Mouse (Mus musculus) lung, embryonic 14.5 days (tissue): Measurements from ENCODE around the gene Gypa. TPM values are rescaled to one million over a fixed set of nuclear protein-coding genes. Genes with fewer than 3 reads are reported as not detected.
A peak's percentile ranks its signal among the peaks of the same experiment; 100 is the strongest.

ENCODE experiments used
- ATAC-seq: fragments of 200-750 bp; cut with Nextera tagmentation; 2 replicates; pipeline ENCODE4 v1.8.0; 2017; ENCODE audit warnings: mild to moderate bottlenecking, moderate TSS enrichment, moderate library complexity; ENCODE audit not compliant: insufficient read depth
- DNase-seq: peaks from one replicate; pipeline ENCODE4 v3.0.0-alpha.2; 2015
- H3K27ac ChIP-seq: fragments of 300-500 bp; sonication (generic); 2 replicates; pipeline ENCODE4 v1.5.1; 2014; ENCODE audit warnings: low read depth, mild to moderate bottlenecking, moderate library complexity
- H3K27me3 ChIP-seq: fragments of 300-500 bp; sonication (generic); 2 replicates; pipeline ENCODE4 v1.6.1; 2014; ENCODE audit warnings: low read length, control low read depth; ENCODE audit not compliant: insufficient read depth
- H3K36me3 ChIP-seq: fragments of 300-500 bp; sonication (generic); 2 replicates; pipeline ENCODE4 v1.6.1; 2014; ENCODE audit warnings: control low read depth; ENCODE audit not compliant: insufficient read depth
- H3K4me1 ChIP-seq: fragments of 300-500 bp; sonication (generic); 2 replicates; pipeline ENCODE4 v1.6.1; 2014; ENCODE audit warnings: antibody characterized with exemption, control low read depth; ENCODE audit not compliant: insufficient read depth
- H3K4me2 ChIP-seq: fragments of 300-500 bp; sonication (generic); 2 replicates; pipeline ENCODE4 v1.6.1; 2014; ENCODE audit warnings: mild to moderate bottlenecking
- H3K4me3 ChIP-seq: fragments of 300-500 bp; sonication (generic); 2 replicates; pipeline ENCODE4 v1.5.1; 2014; ENCODE audit warnings: low read depth, low read length
- H3K9ac ChIP-seq: fragments of 300-500 bp; sonication (generic); 2 replicates; pipeline ENCODE4 v1.6.1; 2014
- H3K9me3 ChIP-seq: fragments of 300-500 bp; sonication (generic); 2 replicates; pipeline ENCODE4 v1.6.1; 2016; ENCODE audit warnings: low read depth, low read length, control low read depth
- CTCF ChIP-seq: IDR thresholded peaks from 2 replicates; pipeline ENCODE4 v1.5.1; 2016; ENCODE audit warnings: antibody characterized with exemption, low read depth
- WGBS: fragments of 180-500 bp; shearing (Covaris S2); extraction: QIAGEN DNeasy Blood & Tissue Kit; methylation state at CpG from one replicate; pipeline ENCODE4 v1.1.7; 2014; 5-methylcytosine and 5-hydroxymethylcytosine counted together
- polyA plus RNA-seq: library from polyadenylated mRNA; unstranded; fragments of >200 nt; fragmentation: Nextera tagmentation; extraction: Ambion mirVana; gene quantifications from 2 replicates; pipeline ENCODE4 v1.2.1, GENCODE M21; 2014

Gypa gene
- polyA plus RNA-seq, 1 experiment from 2014 or later, result 6.3 TPM

GRCm38 (mm10) chr8:80478156-80478555, 15.4 kb upstream of the Gypa start:
- no peak overlapping the region for H3K9ac ChIP-seq
- ATAC-seq (no peak), DNase-seq (no peak)
- no peaks in the 10 kb centered on the region; the same call in 1 of the 2 replicates for H3K4me1 ChIP-seq
- no peak overlapping the region for H3K27ac ChIP-seq
- no peak for TF ChIP-seq CTCF
- H3K4me3 ChIP-seq, result no peak overlapping the region
- H3K4me2 ChIP-seq, result no peak overlapping the region
- H3K27me3 ChIP-seq, result no peaks in the 10 kb centered on the region
- 73% methylated on average over 5 of the region's 5 CpGs for WGBS
- H3K36me3 ChIP-seq, result no peaks in the 10 kb centered on the region
- no peaks in the 10 kb centered on the region for H3K9me3 ChIP-seq

- ATAC-seq, result peak; percentile 53; the same call in 1 of the 2 replicates
- no peak overlapping the region for H3K4me2 ChIP-seq
- no peak overlapping the region for H3K4me3 ChIP-seq
- H3K36me3 ChIP-seq, result no peaks in the 10 kb centered on the region
- no peak overlapping the region for H3K27ac ChIP-seq
- no peaks in the 10 kb centered on the region for H3K9me3 ChIP-seq
- no peak for TF ChIP-seq CTCF
- peak; percentile 40 for DNase-seq
- no peaks in the 10 kb centered on the region for H3K27me3 ChIP-seq
- no peaks in the 10 kb centered on the region; the same call in 1 of the 2 replicates for H3K4me1 ChIP-seq
- 12% methylated on average over 1 of the region's 1 CpGs for WGBS
- H3K9ac ChIP-seq, result no peak overlapping the region
These were observed 14.5 kb upstream of the Gypa start for GRCm38 (mm10) chr8:80479129-80479528.

- no peaks in the 10 kb centered on the region for H3K36me3 ChIP-seq
- H3K4me3 ChIP-seq, result no peak overlapping the region
- no peak for TF ChIP-seq CTCF
- 45% methylated on average over 6 of the region's 6 CpGs for WGBS
- H3K4me2 ChIP-seq, result no peak overlapping the region
- no peak overlapping the region for H3K9ac ChIP-seq
- no peaks in the 10 kb centered on the region; the same call in 1 of the 2 replicates for H3K4me1 ChIP-seq
- ATAC-seq (no peak), DNase-seq (no peak)
- H3K9me3 ChIP-seq, result no peaks in the 10 kb centered on the region
- no peaks in the 10 kb centered on the region for H3K27me3 ChIP-seq
- no peak overlapping the region for H3K27ac ChIP-seq
These were observed 11.4 kb upstream of the Gypa start for GRCm38 (mm10) chr8:80482173-80482572.

GRCm38 (mm10) chr8:80482822-80483774, 10.5 kb upstream of the Gypa start:
- ATAC-seq (peak; percentile 32; the same call in 1 of the 2 replicates), DNase-seq (peak; percentile 91)
- peak overlapping the region; percentile 24 for H3K4me3 ChIP-seq
- no peaks in the 10 kb centered on the region for H3K9me3 ChIP-seq
- H3K4me1 ChIP-seq, result no peaks in the 10 kb centered on the region; the same call in 1 of the 2 replicates
- H3K27ac ChIP-seq, result no peak overlapping the region
- H3K36me3 ChIP-seq, result no peaks in the 10 kb centered on the region
- WGBS, result 20% methylated on average over 16 of the region's 16 CpGs
- peak; percentile 68 for TF ChIP-seq CTCF
- peak overlapping the region; percentile 60 for H3K4me2 ChIP-seq
- no peak overlapping the region; the same call in 1 of the 2 replicates for H3K9ac ChIP-seq
- H3K27me3 ChIP-seq, result no peaks in the 10 kb centered on the region

GRCm38 (mm10) chr8:80491562-80491961, 2.0 kb upstream of the Gypa start:
- WGBS, result 52% methylated on average over 1 of the region's 1 CpGs
- TF ChIP-seq CTCF, result no peak
- Histone ChIP-seq H3K27me3 (no peaks in the 10 kb centered on the region), H3K9ac (no peak overlapping the region), H3K4me2 (no peak overlapping the region), H3K27ac (no peak overlapping the region), H3K4me3 (no peak overlapping the region), H3K4me1 (peaks cover 2% of the 10 kb centered on the region; the same call in 1 of the 2 replicates), H3K36me3 (no peaks in the 10 kb centered on the region), H3K9me3 (no peaks in the 10 kb centered on the region)
- DNase-seq (no peak), ATAC-seq (no peak)

GRCm38 (mm10) chr8:80492987-80493441, 567 bp upstream of the Gypa start:
- Histone ChIP-seq H3K4me1 (peaks cover 2% of the 10 kb centered on the region; the same call in 1 of the 2 replicates), H3K27me3 (no peaks in the 10 kb centered on the region), H3K9me3 (no peaks in the 10 kb centered on the region), H3K4me3 (peak overlapping the region; percentile 46), H3K4me2 (peak overlapping the region; percentile 71), H3K27ac (no peak overlapping the region), H3K9ac (peak overlapping the region; percentile 51), H3K36me3 (no peaks in the 10 kb centered on the region)
- WGBS, result 1% methylated on average over 16 of the region's 16 CpGs
- peak; percentile 86; the same call in 1 of the 2 replicates for ATAC-seq
- TF ChIP-seq CTCF, result peak; percentile 81
- peak; percentile 81 for DNase-seq

GRCm38 (mm10) chr8:80494346-80494660, 722 bp downstream of the Gypa start:
- no peak for ATAC-seq

More at GRCm38 (mm10) chr8:80494346-80494660, 722 bp downstream of the Gypa start:
- Histone ChIP-seq H3K9me3 (no peaks in the 10 kb centered on the region), H3K36me3 (no peaks in the 10 kb centered on the region), H3K4me1 (peaks cover 2% of the 10 kb centered on the region; the same call in 1 of the 2 replicates), H3K27me3 (no peaks in the 10 kb centered on the region), H3K27ac (no peak overlapping the region; the same call in 1 of the 2 replicates), H3K4me3 (peak overlapping the region; percentile 12; the same call in 1 of the 2 replicates), H3K4me2 (no peak overlapping the region), H3K9ac (peak overlapping the region; percentile 20; the same call in 1 of the 2 replicates)
- 79% methylated on average over 2 of the region's 2 CpGs for WGBS
- TF ChIP-seq CTCF, result no peak
- no peak for DNase-seq
